Mouse (Mus musculus) kidney, adult 2 months (tissue): ENCODE data around the gene Bcl9l.

ENCODE experiments used
- CTCF ChIP-seq: fragments of 200-500 bp; conservative IDR thresholded peaks from 2 replicates; pipeline ENCODE4 v1.5.1; 2011; ENCODE audit warnings: low read depth, mild to moderate bottlenecking, control low read depth, low read length, moderate library complexity, mixed read lengths; ENCODE audit not compliant: insufficient read depth, insufficient read length
- POLR2A ChIP-seq: fragments of 200-500 bp; IDR thresholded peaks from one replicate; pipeline ENCODE4 v1.6.1; 2011; ENCODE audit warnings: low read depth, low read length, control low read depth

- TF ChIP-seq POLR2A (no peak), CTCF (no peak)
These were observed 952 bp downstream of the Bcl9l start for GRCm38 (mm10) chr9:44483510-44484044.
